Mouse (Mus musculus) myocyte (in vitro differentiated cells): Measurements from ENCODE around the gene Smyd3.

Experiments
- POLR2A ChIP-seq: IDR thresholded peaks from one replicate; pipeline ENCODE4 v1.6.1; 2011; ENCODE audit warnings: low read depth, mild to moderate bottlenecking, control low read depth, moderate library complexity; ENCODE audit not compliant: insufficient read length
- POLR2AphosphoS2 ChIP-seq: IDR thresholded peaks from one replicate; pipeline ENCODE4 v1.6.1; 2011; ENCODE audit warnings: low read depth, control low read depth; ENCODE audit not compliant: insufficient read length
- SRF ChIP-seq: IDR thresholded peaks from one replicate; pipeline ENCODE4 v1.6.1; 2011; ENCODE audit warnings: low read depth; ENCODE audit not compliant: control insufficient read depth, insufficient read length
- TCF3 ChIP-seq: IDR thresholded peaks from one replicate; pipeline ENCODE4 v1.6.1; 2011; ENCODE audit warnings: low read depth, control low read depth; ENCODE audit not compliant: insufficient read length

DNA sequence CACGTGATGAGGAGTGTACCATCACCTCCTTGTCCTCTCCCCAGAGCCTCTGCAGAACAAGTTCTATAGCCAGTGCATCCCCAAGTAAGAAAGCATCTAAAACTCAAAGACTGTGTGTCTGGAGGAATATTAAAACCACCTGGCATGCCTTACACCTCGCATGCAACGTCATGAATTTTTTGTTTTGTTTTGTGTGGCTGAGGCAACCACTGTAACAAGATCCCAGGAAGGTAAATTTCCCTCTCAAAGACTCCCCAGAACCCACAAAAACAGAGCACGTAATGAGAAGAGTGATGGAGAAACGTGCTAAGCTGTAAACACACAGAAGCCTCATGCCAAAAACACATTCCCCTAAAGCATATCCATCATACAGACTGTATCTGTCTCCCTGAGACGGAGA lies 222.2 kb downstream of the Smyd3 start:
- TF ChIP-seq TCF3 (no peak), POLR2A (no peak), SRF (no peak), POLR2AphosphoS2 (no peak)
